Mouse (Mus musculus) liver, embryonic 12.5 days (tissue): ENCODE measurements around the gene Ints14. TPM values are rescaled to one million over a fixed set of nuclear protein-coding genes. Genes with fewer than 3 reads are reported as not detected.
"Not testable (repeated sequence)": the region's sequence is repeated elsewhere in the genome, so short reads cannot be mapped to it uniquely, and the experiment has no call there.

Source experiments
- ATAC-seq: fragments of 200-750 bp; cut with Nextera tagmentation; 2 replicates; pipeline ENCODE4 v1.8.0; 2017; ENCODE audit warnings: moderate number of reproducible peaks, mild to moderate bottlenecking, moderate library complexity
- H3K27ac ChIP-seq: fragments of 300-500 bp; sonication (generic); 2 replicates; pipeline ENCODE4 v1.5.1; 2016; ENCODE audit warnings: mild to moderate bottlenecking
- H3K27me3 ChIP-seq: fragments of 300-500 bp; sonication (generic); replicated peaks from 2 replicates; pipeline ENCODE4 v1.6.1; 2016; ENCODE audit warnings: mild to moderate bottlenecking, moderate library complexity
- H3K36me3 ChIP-seq: fragments of 300-500 bp; sonication (generic); 2 replicates; pipeline ENCODE4 v1.6.1; 2016; ENCODE audit warnings: mild to moderate bottlenecking, moderate library complexity
- H3K4me1 ChIP-seq: fragments of 300-500 bp; sonication (generic); 2 replicates; pipeline ENCODE4 v1.6.1; 2016
- H3K4me2 ChIP-seq: fragments of 300-500 bp; sonication (generic); 2 replicates; pipeline ENCODE4 v1.6.1; 2016; ENCODE audit warnings: mild to moderate bottlenecking, moderate library complexity
- H3K4me3 ChIP-seq: fragments of 300-500 bp; sonication (generic); 2 replicates; pipeline ENCODE4 v1.5.1; 2016; ENCODE audit warnings: mild to moderate bottlenecking, moderate library complexity
- H3K9ac ChIP-seq: fragments of 300-500 bp; sonication (generic); 2 replicates; pipeline ENCODE4 v1.6.1; 2016; ENCODE audit warnings: mild to moderate bottlenecking, moderate library complexity
- H3K9me3 ChIP-seq: fragments of 300-500 bp; sonication (generic); replicated peaks from 2 replicates; pipeline ENCODE4 v1.6.1; 2016; ENCODE audit warnings: mild to moderate bottlenecking, moderate library complexity
- WGBS: fragments of 180-500 bp; shearing (Covaris S2); methylation state at CpG from one replicate; pipeline ENCODE4 v1.1.7; 2016; ENCODE audit not compliant: insufficient replicate concordance; 5-methylcytosine and 5-hydroxymethylcytosine counted together
- polyA plus RNA-seq: library from polyadenylated mRNA; unstranded; fragments of >200 nt; fragmentation: Nextera tagmentation; extraction: Ambion mirVana; gene quantifications from 2 replicates; pipeline ENCODE4 v1.2.1, GENCODE M21; 2016

Gene Ints14
- polyA plus RNA-seq, 1 experiment from 2014 or later, result 42.5 TPM

DNA sequence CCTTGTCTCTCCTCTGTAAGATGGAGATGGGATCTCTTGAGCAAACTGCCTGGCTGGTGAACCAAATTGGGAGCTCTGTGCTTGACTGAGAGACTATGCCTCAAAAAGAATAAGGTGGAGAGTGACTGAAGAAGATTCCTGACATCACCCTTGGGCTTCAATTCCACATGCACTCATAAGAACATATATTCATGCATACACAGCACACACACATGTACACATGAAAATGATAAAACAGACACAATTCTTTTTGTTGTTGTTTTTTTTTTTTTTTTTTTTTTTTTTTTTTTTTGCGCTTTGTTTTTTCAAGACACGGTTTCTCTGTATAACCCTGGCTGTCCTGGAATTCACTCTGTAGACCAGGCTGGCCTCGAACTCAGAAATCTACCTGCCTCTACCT lies 3.4 kb upstream of the Ints14 start:
- H3K27me3 ChIP-seq, result peaks cover 5% of the 10 kb centered on the region; the same call in 1 of the 2 replicates
- no peak overlapping the region for H3K9ac ChIP-seq
- 85% methylated on average over 2 of the region's 3 CpGs for WGBS
- no peak overlapping the region for H3K4me3 ChIP-seq
- no peak for ATAC-seq
- peaks cover 1% of the 10 kb centered on the region for H3K36me3 ChIP-seq
- no peak overlapping the region for H3K4me2 ChIP-seq
- peaks cover 57% of the 10 kb centered on the region for H3K4me1 ChIP-seq
- no peaks in the 10 kb centered on the region for H3K9me3 ChIP-seq
- no peak overlapping the region for H3K27ac ChIP-seq

DNA sequence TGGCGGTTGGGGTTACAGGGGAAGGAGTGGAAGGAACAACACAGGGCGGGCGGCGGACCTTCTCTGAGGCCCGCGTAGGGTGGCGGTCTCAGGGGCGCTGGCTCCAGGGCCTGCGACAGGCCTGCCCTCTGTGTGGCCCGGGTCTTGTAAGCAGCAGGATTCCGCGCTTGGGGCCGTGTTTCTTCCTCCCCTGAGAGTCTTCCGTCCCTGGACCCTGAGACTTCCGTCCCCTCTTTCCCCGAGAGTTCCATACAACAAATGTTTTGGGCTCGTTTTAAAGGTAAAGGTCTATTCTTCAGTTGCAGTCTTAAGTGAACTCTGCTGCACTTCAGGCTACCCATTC lies 244 bp downstream of the Ints14 start:
- peak overlapping the region; percentile 79 for H3K4me3 ChIP-seq
- peak overlapping the region; percentile 91 for H3K27ac ChIP-seq
- H3K4me2 ChIP-seq, result peak overlapping the region; percentile 75
- no peaks in the 10 kb centered on the region for H3K9me3 ChIP-seq
- ATAC-seq, result peak; percentile 83
- H3K36me3 ChIP-seq, result peaks cover 38% of the 10 kb centered on the region
- H3K27me3 ChIP-seq, result no peaks in the 10 kb centered on the region
- WGBS, result 3% methylated on average over 17 of the region's 17 CpGs
- peak overlapping the region; percentile 86 for H3K9ac ChIP-seq
- peaks cover 34% of the 10 kb centered on the region for H3K4me1 ChIP-seq

DNA sequence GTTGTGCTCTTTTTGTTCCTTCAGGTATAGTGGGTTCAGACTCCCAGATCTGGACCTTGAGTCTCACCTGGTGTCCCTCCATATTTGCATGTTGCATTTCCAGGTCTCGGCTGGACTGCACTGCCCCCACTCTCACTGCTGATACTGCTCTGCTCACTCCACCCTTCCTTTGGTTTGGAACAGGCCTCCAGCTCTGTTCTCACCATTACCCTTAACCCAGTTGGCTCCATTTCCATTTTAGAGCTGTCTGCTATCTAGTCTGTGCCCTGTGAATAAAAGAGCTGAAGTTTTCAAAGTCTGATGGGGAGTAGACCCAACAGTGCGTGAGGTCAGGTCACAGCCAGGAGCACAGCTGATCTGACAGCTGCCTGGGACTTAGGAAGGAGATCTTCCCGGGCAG lies 19.8 kb downstream of the Ints14 start:
- Histone ChIP-seq H3K27ac (no peak overlapping the region), H3K4me2 (no peak overlapping the region), H3K9me3 (no peaks in the 10 kb centered on the region), H3K4me3 (no peak overlapping the region), H3K36me3 (peaks cover 98% of the 10 kb centered on the region), H3K27me3 (no peaks in the 10 kb centered on the region), H3K9ac (no peak overlapping the region), H3K4me1 (peaks cover 28% of the 10 kb centered on the region)
- ATAC-seq, result no peak
- 76% methylated on average over 3 of the region's 3 CpGs for WGBS

DNA sequence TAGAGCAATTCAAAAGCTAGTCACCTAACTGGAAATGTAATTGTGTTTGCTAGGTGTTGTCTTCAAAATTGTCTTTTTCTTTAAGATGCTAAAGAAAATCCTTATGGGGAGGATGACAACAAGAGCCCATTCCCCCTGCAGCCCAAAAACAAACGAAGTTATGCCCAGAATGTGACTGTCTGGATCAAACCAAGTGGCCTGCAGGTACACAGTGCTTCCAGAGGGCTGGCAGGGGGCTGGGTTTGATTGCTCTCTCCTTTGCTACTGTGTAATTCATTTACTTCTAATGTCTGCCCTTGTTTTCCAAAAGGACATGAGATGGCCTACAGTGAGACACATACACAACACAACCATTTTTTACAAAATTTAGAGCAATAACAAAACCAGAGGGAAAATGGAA lies 21.2 kb downstream of the Ints14 start:
- Histone ChIP-seq H3K9me3 (no peaks in the 10 kb centered on the region), H3K9ac (no peak overlapping the region), H3K4me2 (no peak overlapping the region), H3K27ac (no peak overlapping the region; the same call in 1 of the 2 replicates), H3K4me1 (peaks cover 35% of the 10 kb centered on the region), H3K36me3 (peaks cover 99% of the 10 kb centered on the region), H3K4me3 (no peak overlapping the region), H3K27me3 (no peaks in the 10 kb centered on the region)
- ATAC-seq, result no peak
- 62% methylated on average over 1 of the region's 1 CpGs for whole genome bisulfite sequencing

DNA sequence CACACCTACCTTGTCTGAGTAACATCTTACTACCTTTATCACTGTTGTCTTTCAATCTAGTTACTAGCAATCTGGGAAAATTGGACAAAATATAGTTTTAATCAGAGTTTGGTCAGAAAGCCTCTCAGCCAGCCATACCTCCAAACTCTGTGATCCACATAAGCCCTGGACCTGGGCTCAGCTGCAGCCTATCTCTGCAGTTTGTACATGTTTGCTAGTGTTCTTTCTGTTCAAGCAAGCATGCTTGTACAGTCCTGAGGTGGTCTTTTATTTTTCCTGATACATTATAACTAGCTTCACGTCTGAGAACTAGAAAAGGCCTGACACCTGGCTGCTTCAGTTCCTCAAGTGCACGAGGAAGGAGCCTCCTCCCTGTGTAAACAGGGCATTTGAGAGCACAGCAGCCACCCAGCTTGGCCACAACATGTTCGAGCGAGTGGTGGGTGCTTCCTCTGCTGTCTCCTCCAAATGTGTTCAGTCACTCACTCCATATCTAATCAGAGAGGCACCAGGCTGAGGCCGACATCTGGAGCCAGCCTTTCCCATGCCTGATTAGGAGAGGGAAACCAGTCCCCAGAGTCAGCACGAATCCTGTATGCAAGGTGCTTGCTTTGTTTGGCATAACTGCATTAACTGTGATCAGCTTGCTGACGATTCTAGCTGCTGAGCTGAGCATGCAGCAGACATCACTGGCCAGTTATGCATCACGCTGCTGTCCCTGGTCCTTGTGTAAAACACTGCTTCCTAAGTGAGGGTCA lies 24.5 kb downstream of the Ints14 start:
- Histone ChIP-seq H3K4me2 (peak overlapping the region; percentile 52), H3K27me3 (no peaks in the 10 kb centered on the region), H3K27ac (peak overlapping the region; percentile 88), H3K9ac (peak overlapping the region; percentile 47), H3K4me1 (peaks cover 56% of the 10 kb centered on the region), H3K36me3 (peaks cover 98% of the 10 kb centered on the region), H3K9me3 (no peaks in the 10 kb centered on the region), H3K4me3 (peak overlapping the region; percentile 18; the same call in 1 of the 2 replicates)
- ATAC-seq, result peak; percentile 98
- 23% methylated on average over 8 of the region's 8 CpGs for WGBS

DNA sequence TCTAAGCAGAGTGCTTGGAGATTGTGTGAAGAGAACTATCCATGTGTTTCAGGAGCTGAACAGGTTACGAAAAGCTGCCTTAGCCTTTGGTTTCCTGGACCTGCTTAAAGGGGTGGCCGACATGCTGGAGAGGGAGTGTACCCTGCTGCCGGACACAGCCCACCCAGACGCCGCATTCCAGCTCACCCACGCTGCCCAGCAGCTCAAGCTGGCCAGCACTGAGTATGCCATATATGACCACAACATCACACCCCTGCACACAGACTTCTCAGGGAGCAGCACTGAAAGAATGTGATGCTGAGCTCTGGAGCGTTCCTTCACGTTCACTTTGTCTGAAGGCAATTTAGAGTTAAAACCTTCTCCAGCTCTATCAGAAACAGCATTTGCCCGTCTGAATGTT lies 25.1 kb downstream of the Ints14 start:
- Histone ChIP-seq H3K9me3 (no peaks in the 10 kb centered on the region), H3K27me3 (no peaks in the 10 kb centered on the region), H3K4me1 (peaks cover 56% of the 10 kb centered on the region), H3K9ac (0 out of 2 replicates have a peak overlapping the region, but pooled peaks have one; percentile 47), H3K27ac (peak overlapping the region; percentile 88), H3K4me2 (peak overlapping the region; percentile 52), H3K4me3 (0 out of 2 replicates have a peak overlapping the region, but pooled peaks have one; percentile 0), H3K36me3 (peaks cover 98% of the 10 kb centered on the region)
- no peak for ATAC-seq
- 87% methylated on average over 9 of the region's 9 CpGs for WGBS

DNA sequence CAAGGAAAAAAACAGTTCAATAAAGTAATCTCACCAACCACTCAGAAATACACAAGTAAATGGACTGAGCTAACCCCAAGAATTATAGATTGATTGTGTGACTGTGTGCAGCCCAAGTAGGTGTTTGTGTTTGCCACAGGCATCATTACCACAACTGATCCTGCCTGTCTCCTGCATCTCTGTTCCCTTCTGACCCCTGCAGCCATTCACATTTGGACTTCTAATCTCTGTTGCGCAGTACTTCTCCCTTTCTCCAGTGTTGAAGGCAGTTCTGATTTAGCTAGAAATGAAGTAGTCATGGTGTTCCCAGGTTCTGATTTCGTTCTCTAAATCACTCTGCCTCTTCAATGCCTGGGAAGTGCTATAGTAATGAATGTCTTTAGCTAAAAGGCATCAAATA lies 26.9 kb downstream of the Ints14 start:
- no peak overlapping the region for H3K4me3 ChIP-seq
- H3K4me1 ChIP-seq, result peaks cover 50% of the 10 kb centered on the region
- peaks cover 96% of the 10 kb centered on the region for H3K36me3 ChIP-seq
- H3K27ac ChIP-seq, result no peak overlapping the region
- no peak overlapping the region for H3K9ac ChIP-seq
- WGBS, result 85% methylated on average over 2 of the region's 2 CpGs
- H3K27me3 ChIP-seq, result no peaks in the 10 kb centered on the region
- H3K9me3 ChIP-seq, result no peaks in the 10 kb centered on the region
- no peak for ATAC-seq
- H3K4me2 ChIP-seq, result no peak overlapping the region

DNA sequence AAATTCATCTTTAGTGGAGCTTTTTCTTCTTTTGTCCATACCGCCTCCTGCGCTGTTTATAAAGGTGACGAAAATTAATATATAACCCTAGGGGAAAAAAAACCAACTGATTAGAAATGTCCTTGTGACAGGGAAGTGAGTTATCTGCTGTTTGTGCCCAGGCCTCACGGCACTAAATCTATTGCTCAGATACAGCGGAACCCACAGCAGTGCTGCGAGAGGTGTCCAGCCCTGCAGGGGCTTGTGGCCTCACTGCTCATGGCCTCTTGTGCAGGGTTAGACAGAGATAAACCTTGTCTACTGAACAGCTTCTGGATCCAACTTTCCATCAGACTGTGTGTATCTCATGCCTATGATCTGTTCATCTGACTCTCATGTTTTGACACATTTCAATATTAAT lies 27.7 kb downstream of the Ints14 start:
- ATAC-seq, result no peak
- peaks cover 96% of the 10 kb centered on the region for H3K36me3 ChIP-seq

DNA sequence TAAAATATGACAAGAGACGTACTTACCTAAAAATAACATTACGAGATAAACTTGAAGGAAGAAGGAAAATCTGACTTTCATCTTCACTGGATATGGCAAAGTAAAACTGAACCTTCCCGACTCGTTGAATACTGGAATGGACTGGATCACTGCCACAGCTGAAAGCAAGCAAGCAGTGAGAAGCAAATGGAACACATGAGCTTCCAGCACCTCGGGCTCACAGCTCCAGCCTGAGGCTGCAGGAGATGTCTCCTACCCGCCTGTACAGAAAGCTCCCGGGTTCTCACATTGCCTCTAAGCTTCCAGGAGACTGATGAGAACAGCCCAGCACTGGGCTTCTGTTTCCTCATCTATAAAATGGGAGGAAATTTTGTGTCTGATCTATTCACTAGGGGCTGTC lies 29.6 kb downstream of the Ints14 start:
- Histone ChIP-seq H3K4me3 (no peak overlapping the region), H3K4me1 (peaks cover 32% of the 10 kb centered on the region), H3K27ac (no peak overlapping the region), H3K9me3 (no peaks in the 10 kb centered on the region), H3K4me2 (no peak overlapping the region), H3K36me3 (peaks cover 92% of the 10 kb centered on the region), H3K27me3 (no peaks in the 10 kb centered on the region), H3K9ac (no peak overlapping the region)
- no peak for ATAC-seq
- 83% methylated on average over 7 of the region's 7 CpGs for WGBS

More for the DNA sequence above, 27.7 kb downstream of the Ints14 start:
- Histone ChIP-seq H3K4me1 (peaks cover 46% of the 10 kb centered on the region), H3K9me3 (no peaks in the 10 kb centered on the region), H3K4me3 (no peak overlapping the region), H3K27ac (no peak overlapping the region), H3K9ac (no peak overlapping the region), H3K27me3 (no peaks in the 10 kb centered on the region), H3K4me2 (no peak overlapping the region)
- 60% methylated on average over 6 of the region's 6 CpGs for WGBS

DNA sequence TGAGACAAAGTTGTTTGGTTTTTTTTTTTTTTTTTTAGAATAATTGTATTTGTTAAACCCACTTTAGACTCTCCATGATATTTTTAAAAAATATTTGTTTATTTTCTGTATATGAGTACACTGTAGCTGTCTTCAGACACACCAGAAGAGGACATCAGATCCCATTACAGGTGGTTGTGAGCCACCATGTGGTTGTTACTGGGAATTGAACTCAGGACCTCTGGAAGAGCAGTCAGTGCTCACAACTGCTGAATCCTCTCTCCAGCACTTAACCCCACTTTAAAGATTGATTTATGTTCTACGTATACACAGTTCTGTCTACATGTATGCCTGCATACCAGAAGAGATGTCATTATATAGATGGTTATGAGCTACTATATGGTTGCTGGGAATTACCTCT lies 34.8 kb downstream of the Ints14 start:
- not testable (repeated sequence) for H3K27me3 ChIP-seq, H3K27ac ChIP-seq, H3K4me1 ChIP-seq, H3K9ac ChIP-seq, ATAC-seq, H3K9me3 ChIP-seq, H3K4me3 ChIP-seq, H3K4me2 ChIP-seq
- H3K36me3 ChIP-seq, result peaks cover 91% of the 10 kb centered on the region
- WGBS, result 78% methylated on average over 1 of the region's 1 CpGs

DNA sequence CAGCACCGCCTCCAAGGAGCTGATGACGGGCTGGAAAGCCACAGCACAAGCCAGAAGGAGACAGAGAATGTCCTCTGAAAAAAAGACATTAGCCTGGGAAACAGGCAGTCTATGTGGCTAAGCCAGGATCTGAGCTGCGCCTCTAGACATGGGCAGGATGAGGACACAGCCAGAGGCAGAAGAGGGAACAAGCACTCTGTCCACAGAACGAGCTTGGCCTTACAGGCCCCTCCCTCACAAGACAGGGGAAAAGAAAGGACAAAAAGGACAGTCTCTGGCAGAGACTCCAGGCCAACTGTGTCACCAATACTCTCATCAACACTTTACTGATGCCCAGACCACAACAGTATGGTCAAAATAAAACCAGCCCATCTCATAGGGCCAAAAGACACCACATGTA lies 40.8 kb downstream of the Ints14 start:
- Histone ChIP-seq H3K9me3 (no peaks in the 10 kb centered on the region), H3K4me2 (no peak overlapping the region), H3K36me3 (peaks cover 93% of the 10 kb centered on the region), H3K4me1 (0 out of 2 replicates have a peak, but pooled peaks cover 4% of the 10 kb centered on the region), H3K27ac (no peak overlapping the region; the same call in 1 of the 2 replicates), H3K9ac (no peak overlapping the region), H3K27me3 (no peaks in the 10 kb centered on the region), H3K4me3 (no peak overlapping the region)
- ATAC-seq, result no peak
- 69% methylated on average over 4 of the region's 4 CpGs for whole genome bisulfite sequencing

DNA sequence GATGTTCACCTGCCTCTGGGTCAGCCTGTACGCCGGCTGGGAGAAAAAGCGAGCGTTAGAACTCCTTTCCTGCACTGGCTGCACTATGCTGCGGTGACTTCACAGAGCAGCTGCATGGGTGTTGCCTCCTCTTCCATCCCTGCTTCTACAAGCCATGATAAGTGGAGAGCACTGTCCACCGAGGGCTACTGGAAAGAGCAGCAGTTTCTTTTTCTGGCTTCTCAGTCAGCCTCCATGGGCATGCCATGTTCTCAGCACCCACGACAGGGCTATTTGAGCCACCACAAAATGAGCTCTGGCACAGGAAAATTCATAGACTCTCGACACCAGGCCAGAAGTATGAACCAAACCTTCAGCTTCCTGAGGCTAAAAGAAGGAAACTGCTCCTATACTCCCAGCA lies 45.0 kb downstream of the Ints14 start:
- Histone ChIP-seq H3K27me3 (no peaks in the 10 kb centered on the region), H3K4me2 (no peak overlapping the region), H3K9me3 (no peaks in the 10 kb centered on the region), H3K36me3 (peaks cover 82% of the 10 kb centered on the region), H3K4me3 (no peak overlapping the region), H3K4me1 (peaks cover 10% of the 10 kb centered on the region; the same call in 1 of the 2 replicates), H3K27ac (no peak overlapping the region), H3K9ac (no peak overlapping the region)
- no peak for ATAC-seq
- WGBS, result 84% methylated on average over 8 of the region's 8 CpGs
